24 mouse cellular contexts compared by ENCODE assay signal in the genomic region with DNA sequence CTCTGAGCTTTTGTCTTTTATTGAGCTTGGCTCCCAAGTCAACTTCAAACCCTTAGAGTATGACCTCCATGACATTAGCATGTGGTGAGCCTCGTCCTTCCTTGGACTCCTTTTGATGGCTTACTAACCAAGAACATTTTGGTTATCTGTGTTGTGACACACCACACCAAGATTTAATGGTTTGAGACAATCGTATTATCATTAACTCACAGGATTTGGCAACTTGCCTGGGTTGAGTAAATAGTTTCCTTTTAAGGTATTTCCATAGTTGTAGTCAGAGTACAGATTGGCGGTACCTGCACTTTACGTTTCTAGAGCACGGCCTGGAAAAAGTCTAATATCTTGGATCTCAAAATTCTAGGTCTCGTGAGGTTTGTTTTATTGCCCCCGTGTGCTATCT.
DNase-seq lines count a peak whose midpoint lies in the region; ATAC-seq and TF ChIP-seq lines count a peak whose summit lies in the region.
"Had no signal": no experiment of that assay in that cellular context is flagged by ENCODE, and none has a peak within 500 bp of the region (broad histone marks: within the 10 kb centered on the region; RNA-seq: fewer than 3 reads in every experiment).

No protein-coding gene starts in this region.

- WGBS in kidney, adult 2 months = 51% methylated on average over 7 of the region's 7 CpGs
- 58% methylated on average over 7 of the region's 7 CpGs for WGBS in lung, embryonic 14.5 days

- H3K9ac ChIP-seq in lung, embryonic 14.5 days = no peak overlapping the region
- H3K9ac ChIP-seq: embryonic facial prominence, embryonic 15.5 days; forebrain, embryonic 12.5 days; heart, embryonic 15.5 days; hindbrain, embryonic 13.5 days had no signal

- H3K4me3 ChIP-seq in kidney, adult 2 months (ENCODE audit: insufficient read depth, low read depth, low read length) = no peak overlapping the region
- H3K4me3 ChIP-seq in lung, embryonic 14.5 days (ENCODE audit: low read depth, low read length) = no peak overlapping the region
- H3K4me3 ChIP-seq: embryonic facial prominence, embryonic 15.5 days; erythroblast, embryonic 14.5 days; forebrain, embryonic 12.5 days; heart, embryonic 10.5 days; heart, embryonic 15.5 days; hindbrain, embryonic 13.5 days had no signal

- TF ChIP-seq CTCF in kidney, adult 2 months (conservative IDR thresholded peaks at IDR 0.05; ENCODE audit: insufficient read depth, insufficient read length, low read depth, low read length) = no peak
- no peak for TF ChIP-seq CTCF in lung, embryonic 14.5 days (IDR thresholded peaks at IDR 0.05; ENCODE audit: low read depth)

- H3K27ac ChIP-seq in kidney, adult 2 months (ENCODE audit: insufficient read depth, low read depth, low read length) = no peak overlapping the region
- H3K27ac ChIP-seq in lung, embryonic 14.5 days (ENCODE audit: low read depth) = no peak overlapping the region
- H3K27ac ChIP-seq: embryonic facial prominence, embryonic 15.5 days; forebrain, embryonic 12.5 days; heart, embryonic 10.5 days; heart, embryonic 15.5 days; hindbrain, embryonic 13.5 days had no signal

- H3K9me3 ChIP-seq in lung, embryonic 14.5 days (ENCODE audit: low read depth, low read length) = no peaks in the 10 kb centered on the region
- H3K9me3 ChIP-seq: embryonic facial prominence, embryonic 15.5 days; forebrain, embryonic 12.5 days; heart, embryonic 10.5 days; heart, embryonic 15.5 days; hindbrain, embryonic 13.5 days had no signal

- H3K4me1 ChIP-seq in kidney, adult 2 months (ENCODE audit: control insufficient read depth, insufficient read depth, low read length) = no peaks in the 10 kb centered on the region
- no peaks in the 10 kb centered on the region for H3K4me1 ChIP-seq in lung, embryonic 14.5 days (ENCODE audit: insufficient read depth)
- H3K4me1 ChIP-seq: embryonic facial prominence, embryonic 15.5 days; forebrain, embryonic 12.5 days; heart, embryonic 10.5 days; heart, embryonic 15.5 days; hindbrain, embryonic 13.5 days had no signal

- H3K36me3 ChIP-seq in kidney, adult 2 months (ENCODE audit: control insufficient read depth, insufficient read depth, low read length) = no peaks in the 10 kb centered on the region
- no peaks in the 10 kb centered on the region for H3K36me3 ChIP-seq in lung, embryonic 14.5 days (ENCODE audit: insufficient read depth)
- H3K36me3 ChIP-seq: embryonic facial prominence, embryonic 15.5 days; forebrain, embryonic 12.5 days; heart, embryonic 10.5 days; heart, embryonic 15.5 days; hindbrain, embryonic 13.5 days had no signal

- peak; percentile 25 for DNase-seq in kidney, adult 2 months
- DNase-seq in kidney, postnatal 4 days = no peak
- DNase-seq in lung, embryonic 14.5 days = peak; percentile 69
- no peak for DNase-seq in lung, adult 18-20 months
- DNase-seq in MN1 (ENCODE audit: low spot score) = peak; percentile 7
- DNase-seq in left cerebral cortex, adult 11 months (ENCODE audit: low spot score) = no peak
- DNase-seq in spleen, adult 12 weeks (ENCODE audit: low spot score) = no peak
- DNase-seq: adrenal gland, adult 8-10 months; adrenal gland, postnatal 36 days; cerebellum, adult 2 months; cerebellum, postnatal 10 days; embryo, embryonic 11 days; gastrocnemius, postnatal 10 days; heart, adult 18-20 months; heart, postnatal 14 days had no signal

- H3K27me3 ChIP-seq in kidney, adult 2 months (replicated peaks; ENCODE audit: control insufficient read depth, insufficient read depth, low read length) = no peaks in the 10 kb centered on the region
- H3K27me3 ChIP-seq in lung, embryonic 14.5 days (ENCODE audit: insufficient read depth, low read length) = no peaks in the 10 kb centered on the region
- H3K27me3 ChIP-seq: CH12.LX; embryonic facial prominence, embryonic 15.5 days; forebrain, embryonic 12.5 days; heart, embryonic 15.5 days; hindbrain, embryonic 13.5 days had no signal

- H3K4me2 ChIP-seq in lung, embryonic 14.5 days = no peak overlapping the region
- H3K4me2 ChIP-seq: embryonic facial prominence, embryonic 15.5 days; forebrain, embryonic 12.5 days; heart, embryonic 15.5 days; hindbrain, embryonic 13.5 days had no signal

- no peak for TF ChIP-seq POLR2A in kidney, adult 2 months (IDR thresholded peaks at IDR 0.05; ENCODE audit: low read depth, low read length)

- no peak for ATAC-seq in lung, embryonic 14.5 days (ENCODE audit: insufficient read depth)
- ATAC-seq in megakaryocyte-erythroid progenitor cell, adult 5-6 weeks (replicated peaks; ENCODE audit: low FRiP score, low TSS enrichment, poor library complexity, severe bottlenecking) = peak; percentile 37; the same call in 1 of the 2 replicates
- ATAC-seq: forebrain, embryonic 16.5 days had no signal

Comparison
In these comparisons a context has a peak if more than half of its experiments do, and no peak if none do; other contexts are left out.
1. DNase-seq: peak in kidney, adult 2 months (single experiment), lung, embryonic 14.5 days (single experiment) and MN1 (single experiment); none in kidney, postnatal 4 days (0 of 2), lung, adult 18-20 months (0 of 2), left cerebral cortex, adult 11 months (single experiment) and spleen, adult 12 weeks (single experiment).